Mouse (Mus musculus) layer of hippocampus, adult 8-10 months (tissue): ENCODE data around the gene Hba-a1. TPM values are rescaled to one million over a fixed set of nuclear protein-coding genes. Genes with fewer than 3 reads are reported as not detected.
"Not testable (repeated sequence)": the region's sequence is repeated elsewhere in the genome, so short reads cannot be mapped to it uniquely, and the experiment has no call there.

ENCODE experiments used
- DNase-seq, 2 experiments: peaks; one replicate each; pipeline ENCODE4 v3.0.0; 2022; ENCODE audit warnings: low spot score in 2 of 2
- total RNA-seq, 4 experiments: library from RNA; stranded (reverse); gene quantifications; 2 replicates each; pipeline ENCODE4 v1.2.4; 2022

Hba-a1 gene
- total RNA-seq, 4 experiments from 2014 or later, result 157 to 300 (median 205) TPM

DNA sequence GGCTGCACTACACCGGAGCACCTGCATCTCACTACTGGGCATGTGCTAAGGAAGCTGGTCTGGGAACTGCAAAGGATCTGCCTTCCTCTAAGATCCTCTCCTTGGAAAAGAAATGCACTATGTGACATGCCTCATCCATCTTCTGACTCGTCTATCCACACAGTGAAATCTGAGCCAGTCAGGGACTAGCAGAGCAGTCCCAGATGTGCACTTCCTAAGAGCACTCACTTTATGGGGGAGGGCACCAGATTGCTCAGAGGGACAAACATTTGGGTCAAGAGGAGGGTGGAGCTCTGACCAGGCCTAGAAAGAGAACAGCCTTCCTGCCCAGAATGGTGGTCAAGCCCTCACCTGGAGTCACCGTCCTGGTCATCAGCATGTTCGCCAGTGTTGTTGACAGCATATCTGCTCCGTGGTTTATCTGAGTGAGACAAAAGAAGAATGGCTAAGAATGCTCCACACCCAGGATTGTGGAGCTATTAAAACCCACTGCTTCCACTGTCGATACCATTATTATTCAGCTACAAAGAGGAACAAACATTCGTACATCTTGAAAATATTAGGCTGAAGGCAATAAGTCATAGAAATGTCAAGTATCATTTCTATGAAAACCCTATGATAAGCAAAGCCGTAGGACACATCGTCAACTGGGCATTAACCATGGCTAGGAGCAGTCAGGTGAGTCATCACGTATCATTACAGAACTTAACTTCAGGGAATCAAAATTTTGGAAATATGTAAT, 20.5 kb upstream of the Hba-a1 start:
- DNase-seq, result no peak

DNA sequence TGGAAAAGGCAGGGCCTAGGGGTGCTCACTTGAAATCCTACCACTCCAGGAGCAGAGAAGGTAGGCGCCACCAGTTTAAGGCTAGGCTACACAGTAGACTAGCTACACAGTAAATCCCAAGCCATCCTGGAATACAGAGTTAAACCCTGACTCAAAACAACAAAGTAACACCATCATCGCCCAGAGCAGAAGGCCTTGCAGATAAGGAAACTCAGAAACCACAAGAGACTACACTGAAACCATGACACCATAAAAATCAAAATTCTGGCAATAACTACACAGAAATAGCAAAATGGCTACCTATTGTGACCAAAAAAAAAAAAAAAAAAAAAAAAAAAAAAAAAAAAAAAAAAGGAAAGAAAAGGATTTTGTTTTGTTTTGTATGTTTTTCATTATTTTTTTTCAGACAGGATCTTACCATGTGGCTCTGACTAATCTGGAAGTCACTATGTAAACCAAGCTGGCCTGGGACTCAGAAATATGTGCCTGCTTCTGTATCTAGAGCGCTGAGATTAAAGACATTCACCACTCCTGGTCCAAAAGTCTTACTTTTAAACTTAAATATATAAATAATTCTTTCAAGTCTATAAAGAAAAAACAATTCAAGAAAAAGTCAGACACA, 18.1 kb upstream of the Hba-a1 start:
- DNase-seq, result no peak

DNA sequence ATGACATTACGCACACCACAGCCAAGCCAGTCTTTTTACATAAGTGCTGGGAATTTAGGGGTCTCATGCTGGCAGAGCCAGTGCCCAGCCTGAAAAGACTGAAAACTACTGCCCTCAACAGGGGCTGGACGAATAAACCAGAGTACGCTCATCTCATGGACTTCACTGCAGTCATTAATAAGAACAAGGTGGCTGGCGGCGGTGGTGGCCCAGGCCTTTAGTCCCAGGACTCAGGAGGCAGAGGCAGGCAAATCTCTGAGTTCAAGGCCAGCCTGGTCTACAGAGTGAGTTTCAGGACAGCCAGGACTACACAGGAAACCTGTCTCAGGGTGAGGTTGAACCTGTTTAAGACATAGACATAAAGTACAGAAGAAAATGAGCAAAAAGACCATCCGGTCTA, 17.1 kb upstream of the Hba-a1 start:
- no peak for DNase-seq

DNA sequence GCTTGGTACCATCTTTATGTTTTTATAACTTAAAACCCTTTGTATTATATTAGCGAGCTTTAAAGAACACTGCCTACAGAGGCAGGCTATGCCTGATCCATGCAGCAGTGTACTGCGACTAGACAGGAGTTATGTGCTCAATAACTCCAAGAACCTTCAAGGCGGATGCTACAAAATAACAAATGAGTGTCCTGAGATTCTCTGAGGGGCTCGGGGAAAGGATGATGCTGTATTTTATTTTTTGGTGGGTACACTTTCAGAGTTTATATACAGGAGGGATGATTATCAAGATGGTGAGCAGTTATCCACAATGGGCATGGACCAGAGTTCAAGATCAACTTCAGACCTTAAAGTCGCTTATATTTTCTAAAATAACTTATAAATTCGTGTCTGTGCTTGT, 16.5 kb upstream of the Hba-a1 start:
- DNase-seq, result no peak

DNA sequence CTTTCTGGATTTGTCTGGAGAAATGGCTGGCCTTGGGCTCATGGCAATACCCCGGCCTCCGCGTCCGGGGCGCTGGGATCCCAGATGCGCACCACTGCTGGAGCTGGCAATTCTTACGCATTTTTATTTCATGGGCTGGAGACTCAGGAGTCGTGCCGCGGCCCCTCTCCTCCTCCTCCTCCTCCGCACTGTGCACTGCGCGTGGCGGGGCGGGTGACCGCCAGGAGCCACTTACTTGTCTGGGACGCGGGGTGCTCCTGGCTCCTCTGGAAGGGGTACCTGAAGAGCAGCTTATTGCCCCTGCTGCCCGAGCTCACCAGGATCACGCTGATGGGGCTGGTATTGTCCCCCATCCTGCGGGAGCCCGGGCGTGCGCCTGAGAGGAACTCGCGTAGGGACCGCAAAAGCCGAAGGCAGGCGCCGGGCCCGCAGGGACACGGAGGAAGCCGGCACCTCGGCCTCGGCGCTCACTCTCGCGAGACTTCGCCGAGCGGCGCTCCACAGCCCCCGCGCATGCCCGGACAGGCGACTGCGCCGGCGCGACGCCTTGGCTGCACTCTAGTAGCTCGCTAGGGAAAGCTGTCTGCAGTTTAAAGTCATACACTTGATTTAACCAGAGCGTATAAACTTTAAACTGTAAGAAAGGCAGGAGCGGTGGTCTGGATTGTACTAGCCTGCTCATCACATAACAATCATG, 16.0 kb upstream of the Hba-a1 start, which contains the start of gene Nprl3:
TSS of gene Nprl3 (minus strand) at position 520 of the 697 bp plus-strand sequence.
- DNase-seq, result peak; percentile 91 to 95

DNA sequence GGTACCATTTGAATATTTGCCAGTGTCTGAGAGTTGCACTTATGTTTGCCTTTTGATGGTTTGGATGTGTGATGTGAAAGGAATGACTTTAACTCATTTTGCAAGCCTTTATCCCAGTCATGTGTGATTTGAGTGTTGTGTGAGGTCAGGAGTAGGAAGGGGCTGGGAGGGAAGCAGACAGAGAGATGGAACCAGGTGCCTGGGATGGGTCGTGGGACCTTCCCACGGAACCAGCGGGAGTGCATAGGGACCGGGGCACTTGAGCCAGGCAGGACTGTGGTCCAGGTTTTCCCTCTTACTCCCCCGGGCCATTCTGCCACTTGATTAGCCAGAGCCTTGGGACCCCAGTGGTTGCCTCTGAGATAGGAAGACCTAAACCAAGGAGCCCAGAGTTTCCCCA, 15.3 kb upstream of the Hba-a1 start:
- no peak for DNase-seq

DNA sequence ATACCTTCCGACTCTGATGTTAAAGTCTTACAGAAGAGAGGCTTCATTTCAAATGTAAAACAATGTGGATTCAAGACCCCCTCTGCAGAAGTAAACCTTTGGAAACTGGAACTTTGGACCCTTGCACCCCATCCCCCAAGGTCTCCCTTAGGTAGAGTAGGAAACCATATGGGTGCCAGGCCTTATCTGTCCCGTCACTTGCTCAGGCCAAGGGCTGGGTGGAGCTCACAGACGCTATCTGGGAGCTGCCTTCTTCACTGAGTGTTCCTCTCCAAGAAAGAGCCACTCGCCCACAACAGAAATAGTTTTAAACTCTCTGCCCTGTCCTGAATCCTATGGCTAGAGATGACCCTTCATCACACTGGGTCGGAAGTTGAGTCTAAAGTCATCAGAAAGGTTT, 14.4 kb upstream of the Hba-a1 start:
- no peak for DNase-seq

DNA sequence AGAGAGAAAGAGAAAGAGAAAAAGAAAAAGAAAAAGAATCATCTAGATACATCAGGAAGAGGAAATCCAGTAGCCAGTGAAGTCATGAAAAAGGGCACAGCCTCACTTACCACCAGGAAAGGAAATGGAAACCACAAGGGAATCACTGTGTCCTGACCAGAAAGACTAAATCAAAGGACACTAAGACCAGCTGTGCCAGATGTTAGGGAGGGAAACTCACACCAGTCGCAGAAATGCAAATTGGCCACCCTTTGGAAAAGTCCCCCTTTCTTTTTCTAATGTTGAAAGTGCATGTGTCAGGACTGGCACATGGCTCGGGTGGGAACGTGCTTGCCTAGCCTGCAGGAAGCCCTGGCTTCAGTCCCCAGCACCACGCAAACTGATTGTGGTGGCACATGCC, 12.1 kb upstream of the Hba-a1 start:
- no peak for DNase-seq

DNA sequence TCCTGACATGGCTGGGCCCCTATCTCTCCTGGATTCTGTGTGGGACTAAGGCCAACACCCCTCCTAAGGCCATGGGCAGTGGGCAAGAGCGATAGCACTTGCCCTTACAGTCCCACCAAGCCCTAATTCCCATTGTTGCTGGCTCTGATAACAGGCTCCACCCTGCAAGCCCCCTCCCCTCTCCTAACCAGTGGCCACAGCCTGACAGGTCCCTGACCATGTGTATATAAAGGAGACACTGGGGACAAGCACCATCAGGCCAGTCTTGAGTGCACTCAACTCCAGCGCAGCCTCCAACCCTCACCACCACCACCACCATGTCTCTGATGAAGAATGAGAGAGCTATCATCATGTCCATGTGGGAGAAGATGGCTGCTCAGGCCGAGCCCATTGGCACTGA, 7.0 kb upstream of the Hba-a1 start, which contains the start of gene Hba-x:
TSS of gene Hba-x (plus strand) at position 54 of the 400 bp plus-strand sequence.
- no peak for DNase-seq

DNA sequence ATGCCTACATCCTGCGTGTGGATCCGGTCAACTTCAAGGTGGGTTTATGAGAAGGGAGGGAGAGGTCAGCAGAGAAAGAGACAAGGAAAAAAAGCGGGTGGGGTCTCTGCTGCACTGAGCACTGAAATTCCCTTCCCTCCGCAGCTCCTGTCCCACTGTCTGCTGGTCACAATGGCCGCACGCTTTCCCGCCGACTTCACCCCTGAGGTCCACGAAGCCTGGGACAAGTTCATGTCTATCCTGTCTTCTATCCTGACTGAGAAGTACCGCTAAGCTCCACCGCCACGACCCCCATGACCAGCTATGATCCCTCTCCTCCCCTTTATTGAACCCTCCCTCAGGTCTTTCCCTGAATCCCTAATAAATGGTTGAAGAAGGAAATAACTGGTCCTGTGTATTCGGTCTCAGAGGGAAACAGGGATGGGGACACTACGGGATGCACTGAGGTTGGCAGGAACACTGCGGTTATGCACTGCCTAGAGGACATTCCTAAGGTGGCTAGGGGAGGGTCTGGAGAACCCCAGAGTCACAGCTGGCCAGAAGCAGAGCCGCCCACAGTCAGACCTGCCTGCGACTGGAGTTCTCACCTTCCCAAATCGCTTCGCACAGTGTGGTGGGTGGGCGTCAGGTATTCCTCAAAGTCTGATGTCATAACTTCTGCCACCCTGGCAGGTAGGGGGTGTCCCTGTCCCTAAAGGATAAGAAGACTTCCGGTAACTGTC, 5.4 kb upstream of the Hba-a1 start:
- DNase-seq, result no peak

DNA sequence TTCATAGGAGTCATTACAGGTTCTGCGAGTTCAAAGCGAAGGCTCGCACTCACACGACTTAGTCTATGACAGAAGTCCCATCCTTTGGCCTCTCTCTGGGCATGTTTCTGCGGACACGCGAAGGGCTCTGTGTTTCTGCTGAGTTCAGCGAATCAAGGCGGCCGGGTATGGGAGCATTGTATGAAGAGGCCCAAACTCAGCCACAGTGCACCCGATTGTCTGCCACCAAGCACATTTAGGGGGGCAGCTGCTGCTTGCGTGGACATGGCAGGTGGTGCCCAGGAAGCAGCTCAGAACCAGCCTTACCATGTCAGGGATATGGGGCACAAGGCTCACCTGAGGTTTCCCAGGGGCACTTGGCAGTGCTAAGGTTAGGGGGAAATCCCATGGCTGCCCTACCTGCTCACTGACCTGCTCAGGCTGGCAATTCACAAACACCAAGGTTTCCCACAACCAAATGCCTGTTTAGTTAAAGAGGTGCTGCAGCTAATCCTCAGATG, 4.8 kb upstream of the Hba-a1 start:
- no peak for DNase-seq

DNA sequence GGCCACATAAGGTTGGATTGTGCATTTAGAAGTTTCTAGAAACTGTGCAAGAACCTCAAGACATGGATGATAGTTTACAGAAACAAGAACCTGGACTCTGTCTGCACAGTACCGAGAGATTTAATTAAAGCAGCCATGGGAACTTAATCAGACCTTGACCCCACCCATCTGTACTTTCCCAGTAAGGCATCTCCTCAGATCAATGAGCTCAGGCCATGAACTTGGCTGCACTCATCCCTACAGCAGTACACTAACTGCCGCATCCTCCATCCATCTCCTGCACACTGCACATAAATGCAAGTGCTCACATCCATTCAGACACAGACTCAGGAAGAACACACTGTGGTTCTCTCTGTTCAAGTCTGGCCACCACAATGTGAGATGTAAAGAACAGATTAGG, 2.7 kb upstream of the Hba-a1 start:
- DNase-seq, result no peak

DNA sequence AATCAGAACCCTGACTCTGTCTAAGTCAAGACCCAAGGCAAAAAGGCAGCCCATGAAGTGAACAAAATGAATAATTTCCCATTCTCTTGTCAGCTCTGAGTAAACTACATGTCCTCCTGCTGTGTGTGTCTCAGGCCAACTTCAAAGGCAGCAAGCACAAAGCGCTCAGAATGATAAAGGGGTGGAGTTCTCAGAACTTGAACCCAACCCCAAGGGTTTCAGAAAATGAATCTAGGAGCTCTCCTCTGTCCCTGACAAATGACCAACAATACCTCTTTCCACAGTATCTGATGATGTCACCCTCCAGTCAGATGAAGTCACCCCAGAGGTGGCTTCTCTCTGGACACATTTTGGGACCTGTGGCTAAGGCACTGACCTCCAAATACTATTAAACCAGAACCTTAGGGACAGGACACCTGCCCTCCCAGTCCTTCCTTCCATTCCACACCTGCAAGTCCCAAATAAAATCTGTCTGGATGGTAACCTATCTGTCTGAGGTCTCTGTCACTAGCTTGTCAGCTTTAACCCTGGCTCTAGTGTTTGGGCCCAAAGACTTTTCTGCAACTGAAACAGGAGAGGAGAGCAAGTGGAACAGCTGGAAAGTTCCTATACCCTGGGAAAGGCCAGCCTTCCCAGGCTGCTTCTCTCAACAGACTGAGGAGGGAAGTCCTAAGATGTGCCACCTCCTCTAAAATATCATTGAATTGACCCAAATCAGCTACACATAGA, 1.7 kb upstream of the Hba-a1 start:
- no peak for DNase-seq

DNA sequence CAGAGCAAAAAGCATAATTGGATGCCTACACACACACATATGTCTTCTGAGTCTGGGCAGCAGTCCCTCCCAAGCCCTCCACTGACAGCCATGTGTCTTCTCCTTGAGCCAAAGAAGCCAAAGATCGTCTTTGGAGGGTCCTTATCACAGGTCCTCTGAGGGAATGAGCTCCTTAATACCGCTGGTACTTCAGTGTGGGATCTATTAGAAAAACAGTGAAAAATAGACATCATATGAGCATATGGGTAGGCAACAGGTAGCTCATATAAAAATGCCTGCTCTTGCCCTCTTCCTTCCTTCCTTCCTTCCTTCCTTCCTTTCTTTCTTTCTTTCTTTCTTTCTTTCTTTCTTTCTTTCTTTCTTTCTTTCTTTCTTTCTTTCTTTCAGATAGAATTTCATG, 1.3 kb downstream of the Hba-a1 start:
- not testable (repeated sequence) for DNase-seq

DNA sequence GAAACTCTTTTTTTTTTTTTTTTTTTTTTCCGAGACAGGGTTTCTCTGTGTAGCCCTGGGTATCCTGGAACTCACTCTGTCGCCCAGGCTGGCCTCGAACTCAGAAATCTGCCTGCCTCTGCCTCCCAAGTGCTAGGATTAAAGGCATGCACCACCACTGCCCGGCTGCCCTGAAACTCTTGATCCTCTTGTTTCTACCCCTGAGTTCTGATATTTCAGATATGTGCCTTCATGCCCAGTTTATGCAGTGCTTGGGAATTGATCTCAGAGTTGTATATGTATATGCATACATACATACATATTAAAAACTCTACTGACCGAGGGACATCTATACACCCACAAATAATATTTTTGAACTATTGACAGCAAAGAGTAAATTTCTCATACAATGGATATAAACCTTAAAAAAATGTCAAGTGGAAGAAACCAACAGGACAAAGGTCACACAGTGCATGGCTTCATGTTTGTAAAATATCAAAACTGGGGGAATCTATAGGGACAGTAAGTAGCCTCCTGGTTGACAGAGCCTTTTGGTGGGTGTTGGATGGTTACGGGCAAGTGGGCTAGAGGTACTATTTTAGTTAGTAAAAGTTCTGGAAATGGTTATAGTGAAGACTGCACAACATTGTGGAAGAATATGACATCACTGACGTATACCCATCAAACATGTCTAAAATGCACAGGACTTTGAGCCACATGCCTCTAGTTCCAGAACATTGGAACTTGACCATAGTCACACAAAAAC, 1.9 kb downstream of the Hba-a1 start:
- DNase-seq, result no peak

DNA sequence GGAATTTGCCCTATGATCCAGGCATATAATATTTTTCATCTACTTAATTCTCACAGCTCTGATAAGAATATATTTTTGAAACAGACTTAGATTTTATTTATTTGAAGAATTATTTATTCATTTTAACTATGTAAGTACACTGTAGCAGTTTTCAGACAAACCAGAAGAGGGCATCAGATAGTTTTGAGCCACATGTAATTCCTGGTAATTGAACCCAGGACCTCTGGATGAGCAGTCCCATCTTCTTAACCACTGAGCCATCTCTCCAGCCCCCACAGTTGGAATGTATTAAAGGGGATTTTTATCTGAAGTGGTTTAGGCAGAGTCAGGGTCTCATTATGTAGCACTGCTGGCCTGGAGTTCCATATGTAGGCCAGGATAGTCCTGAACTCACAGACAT, 2.6 kb downstream of the Hba-a1 start:
- DNase-seq, result not testable (repeated sequence)

DNA sequence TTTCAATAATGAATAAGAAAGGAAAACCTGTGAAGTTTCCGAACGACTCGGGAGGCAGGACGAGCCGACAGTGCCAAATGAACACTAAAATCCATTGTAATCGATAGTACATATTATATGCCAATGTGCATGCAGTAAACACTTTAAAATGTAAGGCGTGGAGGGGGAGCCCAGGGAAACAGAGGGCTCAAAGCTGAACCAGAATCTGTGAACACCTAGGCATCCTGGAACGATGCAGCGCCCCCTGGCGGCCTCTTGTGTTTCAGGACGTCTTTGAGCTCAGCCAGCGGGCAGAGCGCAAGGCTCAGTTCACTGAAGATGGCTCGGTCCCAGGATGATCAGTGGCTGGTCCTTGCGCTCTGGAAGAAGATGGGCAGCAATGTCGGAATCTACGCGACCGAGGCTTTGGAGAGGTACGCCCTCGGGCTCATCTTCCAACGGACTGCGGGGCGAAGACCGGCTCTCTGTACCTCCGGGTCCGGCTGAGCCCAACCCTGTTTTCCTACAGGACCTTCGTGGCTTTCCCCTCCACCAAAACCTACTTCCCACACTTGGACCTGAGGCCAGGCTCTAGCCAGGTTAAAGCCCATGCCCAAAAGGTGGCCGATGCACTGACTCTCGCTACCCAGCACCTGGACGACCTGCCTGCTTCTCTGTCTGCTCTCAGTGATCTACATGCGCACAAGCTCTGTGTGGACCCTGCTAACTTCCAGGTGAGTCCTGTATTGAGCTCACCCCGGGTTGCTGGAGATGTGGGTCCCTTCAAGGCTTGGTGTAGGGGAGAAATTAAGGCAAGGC, 3.6 kb downstream of the Hba-a1 start, which contains the start of gene Hbq1b:
TSS of gene Hbq1b (plus strand) at position 271 of the 798 bp plus-strand sequence.
- DNase-seq, result peak; percentile 69 to 83

DNA sequence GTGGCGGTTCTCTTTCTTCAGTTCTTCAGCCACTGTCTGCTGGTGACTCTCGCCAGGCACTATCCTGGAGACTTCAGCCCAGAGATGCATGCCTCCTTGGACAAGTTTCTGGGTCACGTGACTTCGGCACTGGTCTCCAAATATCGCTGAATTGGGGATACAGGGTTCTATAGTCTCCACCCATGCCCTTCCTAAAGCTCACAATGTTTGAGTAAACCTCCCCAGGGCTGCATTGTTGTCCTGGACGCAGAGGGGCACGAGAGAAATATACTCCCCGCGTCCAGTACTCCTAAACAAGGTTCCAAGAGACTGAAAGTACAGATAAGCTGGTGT, 4.1 kb downstream of the Hba-a1 start:
- DNase-seq, result no peak

DNA sequence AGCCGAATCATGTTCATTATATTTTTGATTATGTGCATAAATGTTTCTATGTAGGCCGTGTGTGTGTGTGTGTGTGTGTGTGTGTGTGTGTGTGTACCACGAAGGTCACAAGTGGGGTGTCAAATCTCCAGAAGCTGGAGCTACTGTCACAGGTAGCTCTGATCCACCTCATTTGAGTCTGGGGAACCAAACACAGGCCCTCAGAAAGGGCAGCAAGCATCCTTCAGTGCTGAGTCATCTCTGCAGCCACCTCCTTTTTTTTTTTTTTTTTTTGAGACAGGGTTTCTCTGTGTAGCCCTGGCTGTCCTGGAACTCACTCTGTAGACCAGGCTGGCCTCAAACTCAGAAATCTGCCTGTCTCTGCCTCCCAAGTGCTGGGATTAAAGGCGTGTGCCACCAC, 9.5 kb downstream of the Hba-a1 start:
- not testable (repeated sequence) for DNase-seq
